In the genomic region with DNA sequence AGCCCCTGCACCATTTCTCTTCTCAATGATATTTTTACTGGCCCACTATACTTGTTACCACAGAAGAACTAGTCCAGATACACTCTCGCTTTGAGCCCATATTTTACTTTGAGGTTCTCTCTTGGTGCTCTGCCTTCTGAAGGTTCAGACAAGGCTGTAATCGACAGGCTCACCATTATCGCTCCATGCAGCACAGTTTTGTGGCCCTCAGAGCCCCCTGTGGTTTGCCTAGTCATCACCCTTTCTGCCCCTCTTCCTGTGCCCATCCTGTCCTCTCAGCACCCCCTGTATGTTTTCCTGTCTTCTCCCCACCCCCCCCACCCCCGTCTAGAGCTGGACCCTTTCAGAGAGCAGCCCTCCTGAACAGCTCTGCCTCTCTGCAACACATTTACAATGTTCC, we compare ENCODE assay signal across 17 mouse cellular contexts.
DNase-seq lines count a peak whose midpoint lies in the region; ATAC-seq and TF ChIP-seq lines count a peak whose summit lies in the region.
"Had no signal": no experiment of that assay in that cellular context is flagged by ENCODE, and none has a peak within 500 bp of the region (broad histone marks: within the 10 kb centered on the region; RNA-seq: fewer than 3 reads in every experiment).

No protein-coding gene starts in this region.

- no peak for DNase-seq in forebrain, postnatal 0 days
- no peak for DNase-seq in midbrain, embryonic 10.5 days (ENCODE audit: low spot score)
- DNase-seq in midbrain, postnatal 0 days (ENCODE audit: low spot score) = no peak
- no peak for DNase-seq in liver, embryonic 14.5 days (ENCODE audit: low read depth in 3 of 3, low spot score in 3 of 3)
- DNase-seq in stomach, postnatal 0 days (ENCODE audit: low spot score) = no peak
- DNase-seq: adrenal gland, postnatal 14 days; cerebellum, adult 11-12 months; cerebellum, postnatal 14 days; embryo, embryonic 11 days; gastrocnemius, postnatal 36 days; kidney, postnatal 36 days; lung, postnatal 10 days had no signal

- no peak for ATAC-seq in forebrain, embryonic 12.5 days (ENCODE audit: low FRiP score)
- no peak for ATAC-seq in forebrain, postnatal 0 days
- no peak for ATAC-seq in midbrain, postnatal 0 days (ENCODE audit: low FRiP score)
- 0 out of 2 replicates have a peak, but pooled peaks have one; percentile 37 for ATAC-seq in liver, embryonic 14.5 days (ENCODE audit: insufficient read depth)
- ATAC-seq in erythroid progenitor cell, adult 5-6 weeks (replicated peaks; ENCODE audit: low FRiP score, poor library complexity, severe bottlenecking) = no peak
- no peak for ATAC-seq in stomach, postnatal 0 days (ENCODE audit: low FRiP score, low TSS enrichment)
- ATAC-seq: intestine, embryonic 15.5 days had no signal

- TF ChIP-seq EP300 in liver, embryonic 14.5 days (IDR thresholded peaks at IDR 0.05; ENCODE audit: low read depth) = no peak
- TF ChIP-seq EP300 in stomach, postnatal 0 days (optimal IDR thresholded peaks at IDR 0.05) = no peak

- peaks cover 70% of the 10 kb centered on the region for H3K4me1 ChIP-seq in forebrain, embryonic 12.5 days
- H3K4me1 ChIP-seq in forebrain, postnatal 0 days (ENCODE audit: insufficient read depth) = peaks cover 21% of the 10 kb centered on the region
- H3K4me1 ChIP-seq in midbrain, embryonic 10.5 days = peaks cover 76% of the 10 kb centered on the region
- H3K4me1 ChIP-seq in midbrain, postnatal 0 days (ENCODE audit: insufficient read depth, low read length) = peaks cover 21% of the 10 kb centered on the region
- H3K4me1 ChIP-seq in liver, embryonic 14.5 days (replicated peaks; ENCODE audit: control insufficient read depth in 2 of 2, insufficient read depth in 2 of 2, low read length in 1 of 2) = peaks cover 0 to 4% of the 10 kb centered on the region in 2 experiments; a peak in 1 of 4 replicates
- no peaks in the 10 kb centered on the region for H3K4me1 ChIP-seq in stomach, postnatal 0 days (replicated peaks; ENCODE audit: control insufficient read depth, insufficient read depth)
- H3K4me1 ChIP-seq: embryonic facial prominence, embryonic 15.5 days; intestine, embryonic 15.5 days had no signal

- no peak overlapping the region for H3K4me3 ChIP-seq in forebrain, embryonic 12.5 days (replicated peaks)
- H3K4me3 ChIP-seq in forebrain, postnatal 0 days (ENCODE audit: low read depth, low read length) = no peak overlapping the region
- H3K4me3 ChIP-seq in midbrain, embryonic 10.5 days = no peak overlapping the region
- no peak overlapping the region for H3K4me3 ChIP-seq in midbrain, postnatal 0 days (ENCODE audit: low read depth, low read length)
- H3K4me3 ChIP-seq in liver, embryonic 14.5 days (ENCODE audit: insufficient read depth in 1 of 2, low read depth in 2 of 2, low read length in 2 of 2) = no peak overlapping the region
- no peak overlapping the region for H3K4me3 ChIP-seq in stomach, postnatal 0 days (ENCODE audit: low read depth, low read length)
- H3K4me3 ChIP-seq: embryonic facial prominence, embryonic 15.5 days; intestine, embryonic 15.5 days had no signal

- H3K4me2 ChIP-seq in forebrain, embryonic 12.5 days = no peak overlapping the region
- no peak overlapping the region for H3K4me2 ChIP-seq in forebrain, postnatal 0 days (ENCODE audit: low read depth)
- H3K4me2 ChIP-seq in midbrain, postnatal 0 days (ENCODE audit: low read depth, low read length, poor library complexity, severe bottlenecking) = no peak overlapping the region
- no peak overlapping the region for H3K4me2 ChIP-seq in liver, embryonic 14.5 days (ENCODE audit: low read depth)
- no peak overlapping the region for H3K4me2 ChIP-seq in stomach, postnatal 0 days (replicated peaks; ENCODE audit: low read depth)
- H3K4me2 ChIP-seq: embryonic facial prominence, embryonic 15.5 days; intestine, embryonic 15.5 days had no signal

- no peaks in the 10 kb centered on the region for H3K27me3 ChIP-seq in forebrain, embryonic 12.5 days
- H3K27me3 ChIP-seq in forebrain, postnatal 0 days (ENCODE audit: insufficient read depth, low read length) = no peaks in the 10 kb centered on the region
- no peaks in the 10 kb centered on the region for H3K27me3 ChIP-seq in midbrain, embryonic 10.5 days (ENCODE audit: low read depth, poor library complexity, severe bottlenecking)
- no peaks in the 10 kb centered on the region for H3K27me3 ChIP-seq in midbrain, postnatal 0 days (ENCODE audit: insufficient read depth, low read length)
- H3K27me3 ChIP-seq in liver, embryonic 14.5 days (ENCODE audit: control insufficient read depth, insufficient read depth, low read length) = no peaks in the 10 kb centered on the region
- no peaks in the 10 kb centered on the region for H3K27me3 ChIP-seq in stomach, postnatal 0 days (ENCODE audit: control insufficient read depth, insufficient read depth, low read length)
- H3K27me3 ChIP-seq: embryonic facial prominence, embryonic 15.5 days; intestine, embryonic 15.5 days had no signal

- 74% methylated on average over 4 of the region's 4 CpGs for WGBS in forebrain, embryonic 12.5 days
- 82% methylated on average over 4 of the region's 4 CpGs for WGBS in forebrain, postnatal 0 days
- 84% methylated on average over 4 of the region's 4 CpGs for WGBS in midbrain, embryonic 10.5 days
- WGBS in midbrain, postnatal 0 days = 75% methylated on average over 4 of the region's 4 CpGs
- 13% methylated on average over 4 of the region's 4 CpGs for WGBS in liver, embryonic 14.5 days (ENCODE audit: insufficient replicate concordance)
- 87% methylated on average over 4 of the region's 4 CpGs for WGBS in stomach, postnatal 0 days

- no peak overlapping the region for H3K9ac ChIP-seq in forebrain, embryonic 12.5 days
- H3K9ac ChIP-seq in forebrain, postnatal 0 days = no peak overlapping the region
- H3K9ac ChIP-seq in midbrain, postnatal 0 days (replicated peaks; ENCODE audit: low read length, poor library complexity, severe bottlenecking) = no peak overlapping the region
- H3K9ac ChIP-seq in liver, embryonic 14.5 days (replicated peaks) = no peak overlapping the region
- H3K9ac ChIP-seq in stomach, postnatal 0 days (ENCODE audit: low read length) = no peak overlapping the region
- H3K9ac ChIP-seq: embryonic facial prominence, embryonic 15.5 days; intestine, embryonic 15.5 days had no signal

- no peak for TF ChIP-seq CTCF in forebrain, postnatal 0 days (IDR thresholded peaks at IDR 0.05; ENCODE audit: low read depth)
- no peak for TF ChIP-seq CTCF in midbrain, postnatal 0 days (IDR thresholded peaks at IDR 0.05)
- no peak for TF ChIP-seq CTCF in liver, embryonic 14.5 days (IDR thresholded peaks at IDR 0.05; ENCODE audit: low read depth)
- TF ChIP-seq CTCF in stomach, postnatal 0 days (IDR thresholded peaks at IDR 0.05; ENCODE audit: low read depth) = no peak

- H3K27ac ChIP-seq in forebrain, embryonic 12.5 days = 0 out of 2 replicates have a peak overlapping the region, but pooled peaks have one; percentile 25
- H3K27ac ChIP-seq in forebrain, postnatal 0 days (ENCODE audit: low read depth, low read length) = no peak overlapping the region
- H3K27ac ChIP-seq in midbrain, embryonic 10.5 days (replicated peaks) = peak overlapping the region; percentile 69
- no peak overlapping the region for H3K27ac ChIP-seq in midbrain, postnatal 0 days (ENCODE audit: low read depth, low read length)
- H3K27ac ChIP-seq in liver, embryonic 14.5 days = no peak overlapping the region
- H3K27ac ChIP-seq in stomach, postnatal 0 days (replicated peaks) = no peak overlapping the region
- H3K27ac ChIP-seq: embryonic facial prominence, embryonic 15.5 days; intestine, embryonic 15.5 days had no signal

- no peaks in the 10 kb centered on the region for H3K9me3 ChIP-seq in forebrain, embryonic 12.5 days
- H3K9me3 ChIP-seq in forebrain, postnatal 0 days (ENCODE audit: low read length) = no peaks in the 10 kb centered on the region
- no peaks in the 10 kb centered on the region for H3K9me3 ChIP-seq in midbrain, embryonic 10.5 days (replicated peaks)
- H3K9me3 ChIP-seq in midbrain, postnatal 0 days (ENCODE audit: low read length) = no peaks in the 10 kb centered on the region
- H3K9me3 ChIP-seq in liver, embryonic 14.5 days (ENCODE audit: control insufficient read depth, low read length) = no peaks in the 10 kb centered on the region
- no peaks in the 10 kb centered on the region for H3K9me3 ChIP-seq in stomach, postnatal 0 days (ENCODE audit: control insufficient read depth, low read length)
- H3K9me3 ChIP-seq: embryonic facial prominence, embryonic 15.5 days; intestine, embryonic 15.5 days had no signal

- H3K36me3 ChIP-seq in forebrain, embryonic 12.5 days (replicated peaks) = no peaks in the 10 kb centered on the region
- H3K36me3 ChIP-seq in forebrain, postnatal 0 days (ENCODE audit: insufficient read depth) = no peaks in the 10 kb centered on the region
- H3K36me3 ChIP-seq in midbrain, embryonic 10.5 days = peaks cover 27% of the 10 kb centered on the region
- no peaks in the 10 kb centered on the region for H3K36me3 ChIP-seq in midbrain, postnatal 0 days (ENCODE audit: insufficient read depth, low read length)
- no peaks in the 10 kb centered on the region for H3K36me3 ChIP-seq in liver, embryonic 14.5 days (replicated peaks; ENCODE audit: control insufficient read depth, insufficient read depth, low read depth)
- no peaks in the 10 kb centered on the region for H3K36me3 ChIP-seq in stomach, postnatal 0 days (ENCODE audit: control insufficient read depth, insufficient read depth, low read length)
- H3K36me3 ChIP-seq: embryonic facial prominence, embryonic 15.5 days; G1E; intestine, embryonic 15.5 days had no signal

Comparison
In these comparisons a context has a peak if more than half of its experiments do, and no peak if none do; other contexts are left out.
1. H3K27ac ChIP-seq: peak in forebrain, embryonic 12.5 days (single experiment) and midbrain, embryonic 10.5 days (single experiment); none in forebrain, postnatal 0 days (single experiment), midbrain, postnatal 0 days (single experiment), liver, embryonic 14.5 days (single experiment) and stomach, postnatal 0 days (single experiment).